Mouse (Mus musculus): ENCODE results near the gene Ap3d1. TPM values are rescaled to one million over a fixed set of nuclear protein-coding genes. Genes with fewer than 3 reads are reported as not detected.

Ap3d1 gene
- polyA plus RNA-seq, 1 experiment from 2014 or later = 109 TPM

- H3K36me3 ChIP-seq = peaks cover 52% of the 10 kb centered on the region
- no peak overlapping the region for H3K4me3 ChIP-seq
- no peak overlapping the region for H3K4me2 ChIP-seq
- H3K4me1 ChIP-seq (replicated peaks) = peaks cover 52% of the 10 kb centered on the region
- no peaks in the 10 kb centered on the region for H3K9me3 ChIP-seq
- no peak for ATAC-seq (ENCODE audit: low FRiP score, low read depth)
- no peak overlapping the region for H3K9ac ChIP-seq
- no peak overlapping the region for H3K27ac ChIP-seq (replicated peaks)
- H3K27me3 ChIP-seq = no peaks in the 10 kb centered on the region
- WGBS = 91% methylated on average over 12 of the region's 12 CpGs
Observed at GRCm38 (mm10) chr10:80669018-80669417, 73.0 kb downstream of the Ap3d1 start.

- peaks cover 52% of the 10 kb centered on the region for H3K36me3 ChIP-seq
- no peaks in the 10 kb centered on the region for H3K27me3 ChIP-seq
- ATAC-seq (ENCODE audit: low FRiP score, low read depth) = no peak
- WGBS = 81% methylated on average over 11 of the region's 11 CpGs
- H3K4me3 ChIP-seq = no peak overlapping the region
- no peak overlapping the region for H3K4me2 ChIP-seq
- H3K9ac ChIP-seq = no peak overlapping the region
- H3K9me3 ChIP-seq = no peaks in the 10 kb centered on the region
- H3K4me1 ChIP-seq (replicated peaks) = peaks cover 48% of the 10 kb centered on the region
- H3K27ac ChIP-seq (replicated peaks) = no peak overlapping the region
Observed at GRCm38 (mm10) chr10:80668614-80669013, 73.5 kb downstream of the Ap3d1 start.

- 85% methylated on average over 19 of the region's 19 CpGs for WGBS
- Histone ChIP-seq H3K27ac (replicated peaks) (no peak overlapping the region), H3K9me3 (no peaks in the 10 kb centered on the region), H3K27me3 (no peaks in the 10 kb centered on the region), H3K36me3 (peaks cover 52% of the 10 kb centered on the region), H3K4me3 (no peak overlapping the region), H3K9ac (no peak overlapping the region), H3K4me1 (replicated peaks) (peaks cover 31% of the 10 kb centered on the region), H3K4me2 (no peak overlapping the region)
- no peak for ATAC-seq (ENCODE audit: low FRiP score, low read depth)
Observed at GRCm38 (mm10) chr10:80666837-80667412, 75.1 kb downstream of the Ap3d1 start.

- H3K9me3 ChIP-seq = no peaks in the 10 kb centered on the region
- ATAC-seq (ENCODE audit: low FRiP score, low read depth) = no peak
- H3K4me2 ChIP-seq = no peak overlapping the region
- no peak overlapping the region for H3K9ac ChIP-seq
- peaks cover 46% of the 10 kb centered on the region for H3K36me3 ChIP-seq
- H3K27me3 ChIP-seq = no peaks in the 10 kb centered on the region
- no peak overlapping the region for H3K4me3 ChIP-seq
- H3K4me1 ChIP-seq (replicated peaks) = peaks cover 23% of the 10 kb centered on the region
- H3K27ac ChIP-seq (replicated peaks) = no peak overlapping the region
- 76% methylated on average over 10 of the region's 10 CpGs for WGBS
Observed at GRCm38 (mm10) chr10:80665981-80666733, 75.9 kb downstream of the Ap3d1 start.

GRCm38 (mm10) chr10:80665459-80665858 lies 76.6 kb downstream of the Ap3d1 start:
- no peak overlapping the region for H3K9ac ChIP-seq
- WGBS = 70% methylated on average over 4 of the region's 4 CpGs

GRCm38 (mm10) chr10:80665016-80665380 lies 77.1 kb downstream of the Ap3d1 start:
- WGBS = 17% methylated on average over 10 of the region's 10 CpGs
- Histone ChIP-seq H3K27ac (replicated peaks) (peak overlapping the region; percentile 9; the same call in 1 of the 2 replicates), H3K27me3 (no peaks in the 10 kb centered on the region), H3K9me3 (no peaks in the 10 kb centered on the region), H3K4me1 (replicated peaks) (peaks cover 14% of the 10 kb centered on the region), H3K4me2 (no peak overlapping the region; the same call in 1 of the 2 replicates), H3K4me3 (no peak overlapping the region), H3K36me3 (peaks cover 39% of the 10 kb centered on the region), H3K9ac (no peak overlapping the region)
- ATAC-seq (ENCODE audit: low FRiP score, low read depth) = no peak

More at GRCm38 (mm10) chr10:80665459-80665858, 76.6 kb downstream of the Ap3d1 start:
- peaks cover 18% of the 10 kb centered on the region for H3K4me1 ChIP-seq (replicated peaks)
- H3K4me2 ChIP-seq = no peak overlapping the region
- no peaks in the 10 kb centered on the region for H3K27me3 ChIP-seq
- no peak overlapping the region for H3K4me3 ChIP-seq
- peaks cover 41% of the 10 kb centered on the region for H3K36me3 ChIP-seq
- no peak overlapping the region for H3K27ac ChIP-seq (replicated peaks)
- H3K9me3 ChIP-seq = no peaks in the 10 kb centered on the region
- no peak for ATAC-seq (ENCODE audit: low FRiP score, low read depth)

GRCm38 (mm10) chr10:80664197-80665015 lies 77.7 kb downstream of the Ap3d1 start:
- 41% methylated on average over 16 of the region's 16 CpGs for WGBS
- H3K27ac ChIP-seq (replicated peaks) = peak overlapping the region; percentile 9; the same call in 1 of the 2 replicates

GRCm38 (mm10) chr10:80663485-80664196 lies 78.4 kb downstream of the Ap3d1 start:
- no peak overlapping the region for H3K27ac ChIP-seq (replicated peaks)
- no peak overlapping the region for H3K9ac ChIP-seq
- WGBS = 71% methylated on average over 5 of the region's 5 CpGs
- H3K4me1 ChIP-seq (replicated peaks) = peaks cover 16% of the 10 kb centered on the region
- H3K27me3 ChIP-seq = no peaks in the 10 kb centered on the region
- no peak overlapping the region for H3K4me3 ChIP-seq
- no peak for ATAC-seq (ENCODE audit: low FRiP score, low read depth)
- no peaks in the 10 kb centered on the region for H3K9me3 ChIP-seq
- H3K36me3 ChIP-seq = peaks cover 26% of the 10 kb centered on the region
- H3K4me2 ChIP-seq = no peak overlapping the region

More at GRCm38 (mm10) chr10:80664197-80665015, 77.7 kb downstream of the Ap3d1 start:
- H3K4me1 ChIP-seq (replicated peaks) = peaks cover 14% of the 10 kb centered on the region
- no peaks in the 10 kb centered on the region for H3K27me3 ChIP-seq
- no peak overlapping the region; the same call in 1 of the 2 replicates for H3K4me2 ChIP-seq
- ATAC-seq (ENCODE audit: low FRiP score, low read depth) = no peak
- H3K9ac ChIP-seq = no peak overlapping the region
- H3K4me3 ChIP-seq = no peak overlapping the region
- no peaks in the 10 kb centered on the region for H3K9me3 ChIP-seq
- H3K36me3 ChIP-seq = peaks cover 34% of the 10 kb centered on the region

- peaks cover 21% of the 10 kb centered on the region for H3K4me1 ChIP-seq (replicated peaks)
- WGBS = 32% methylated on average over 5 of the region's 5 CpGs
- no peak overlapping the region for H3K9ac ChIP-seq
- ATAC-seq (ENCODE audit: low FRiP score, low read depth) = no peak
- no peak overlapping the region for H3K4me2 ChIP-seq
- no peak overlapping the region for H3K4me3 ChIP-seq
- no peak overlapping the region for H3K27ac ChIP-seq (replicated peaks)
- no peaks in the 10 kb centered on the region for H3K9me3 ChIP-seq
- H3K27me3 ChIP-seq = no peaks in the 10 kb centered on the region
- peaks cover 3% of the 10 kb centered on the region; the same call in 1 of the 2 replicates for H3K36me3 ChIP-seq
Observed at GRCm38 (mm10) chr10:80661149-80661548, 80.9 kb downstream of the Ap3d1 start.

GRCm38 (mm10) chr10:80659213-80659612 lies 82.9 kb downstream of the Ap3d1 start:
- H3K27ac ChIP-seq (replicated peaks) = no peak overlapping the region; the same call in 1 of the 2 replicates

GRCm38 (mm10) chr10:80658841-80659202 lies 83.2 kb downstream of the Ap3d1 start:
- 59% methylated on average over 4 of the region's 4 CpGs for WGBS
- no peak overlapping the region for H3K4me2 ChIP-seq
- H3K27ac ChIP-seq (replicated peaks) = no peak overlapping the region; the same call in 1 of the 2 replicates
- no peak overlapping the region for H3K9ac ChIP-seq
- H3K4me1 ChIP-seq (replicated peaks) = peaks cover 26% of the 10 kb centered on the region
- H3K4me3 ChIP-seq = no peak overlapping the region
- H3K27me3 ChIP-seq = no peaks in the 10 kb centered on the region
- H3K36me3 ChIP-seq = no peaks in the 10 kb centered on the region
- no peak for ATAC-seq (ENCODE audit: low FRiP score, low read depth)
- H3K9me3 ChIP-seq = no peaks in the 10 kb centered on the region

More at GRCm38 (mm10) chr10:80659213-80659612, 82.9 kb downstream of the Ap3d1 start:
- no peak for ATAC-seq (ENCODE audit: low FRiP score, low read depth)
- 16% methylated on average over 10 of the region's 10 CpGs for WGBS
- Histone ChIP-seq H3K4me2 (peak overlapping the region; percentile 37), H3K27me3 (no peaks in the 10 kb centered on the region), H3K4me3 (0 out of 2 replicates have a peak overlapping the region, but pooled peaks have one; percentile 7), H3K9me3 (no peaks in the 10 kb centered on the region), H3K4me1 (replicated peaks) (peaks cover 24% of the 10 kb centered on the region), H3K36me3 (no peaks in the 10 kb centered on the region), H3K9ac (no peak overlapping the region)
